Mouse (Mus musculus): Measurements from ENCODE around the gene Ift122. TPM values are rescaled to one million over a fixed set of nuclear protein-coding genes. Genes with fewer than 3 reads are reported as not detected.

Ift122 gene
- total RNA-seq, 2 experiments from 2014 or later = 4.0 to 5.7 TPM

DNA sequence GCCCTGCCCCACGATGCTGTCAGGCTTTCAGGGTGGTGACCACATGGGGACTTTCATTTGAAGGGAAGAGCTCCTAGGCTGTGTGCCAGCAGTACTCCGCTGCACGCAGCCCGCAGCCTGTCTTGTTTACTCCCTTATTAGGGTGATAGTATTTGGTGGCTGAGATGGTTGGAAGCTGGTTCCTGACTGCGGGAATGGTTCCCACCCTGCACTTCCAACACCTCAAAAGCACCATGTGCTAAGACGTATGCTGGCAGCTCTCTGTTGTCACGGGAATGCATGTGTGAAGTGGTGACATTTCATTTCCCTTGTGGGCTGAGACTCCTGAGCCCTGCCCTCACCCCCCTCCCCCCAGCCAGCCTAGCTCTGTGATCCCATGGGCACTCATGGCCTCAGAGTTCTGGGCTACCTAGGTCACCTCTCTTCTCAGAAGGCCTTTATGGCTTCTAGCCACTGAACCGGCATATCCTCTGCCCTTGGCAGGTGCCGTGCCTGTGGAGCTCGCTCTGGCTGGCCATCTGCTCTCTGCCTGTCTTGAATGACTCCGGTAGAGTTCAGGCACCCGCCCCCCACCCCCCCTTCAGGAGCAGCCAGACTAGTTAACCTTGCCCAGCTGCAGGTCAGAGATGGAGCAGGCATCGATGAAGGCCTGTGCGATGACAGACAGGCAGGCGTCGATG is 103.8 kb downstream of the Ift122 start:
- 0 out of 2 replicates have a peak, but pooled peaks have one; percentile 17 for ATAC-seq (replicated peaks; ENCODE audit: poor library complexity, severe bottlenecking)

DNA sequence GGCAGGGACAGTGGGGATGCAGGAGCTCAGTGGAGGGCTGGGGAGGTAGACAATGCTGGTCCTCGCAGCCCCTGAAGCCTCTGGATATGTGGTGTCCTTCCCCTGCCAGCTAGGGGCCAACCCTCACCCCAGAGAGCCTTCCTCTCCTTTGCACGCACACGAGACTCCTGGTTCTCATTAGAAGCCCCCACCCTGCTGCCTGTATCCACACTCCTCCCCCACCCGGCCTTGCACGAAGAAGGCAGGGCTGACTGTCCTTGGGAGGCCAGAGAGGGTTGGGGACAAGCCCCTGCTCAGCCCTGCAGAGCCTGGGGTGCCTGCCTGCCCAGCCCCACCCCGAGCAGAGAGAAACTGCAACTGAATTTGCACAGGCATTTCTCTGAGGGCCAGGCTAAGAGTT is 104.4 kb downstream of the Ift122 start:
- no peak for ATAC-seq (replicated peaks; ENCODE audit: poor library complexity, severe bottlenecking)

DNA sequence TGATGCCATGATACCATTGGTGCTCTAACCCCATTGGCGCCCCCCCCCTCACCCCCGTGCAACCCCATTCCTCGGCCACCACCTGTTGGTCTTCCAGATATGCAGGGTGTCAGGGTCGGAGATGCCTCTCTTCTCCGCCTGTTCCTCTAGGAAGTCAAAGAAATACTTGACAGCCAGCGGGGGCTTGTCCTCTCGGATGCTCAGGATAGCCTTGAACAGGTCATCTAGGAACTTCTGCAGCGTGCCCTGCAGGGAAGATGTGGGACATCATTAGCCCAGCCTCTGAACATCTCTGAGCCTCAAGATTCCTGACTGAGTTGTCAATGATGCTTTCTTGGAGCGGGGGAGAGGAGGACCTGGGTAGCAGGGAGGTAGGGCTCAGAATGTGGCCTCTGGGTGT is 105.2 kb downstream of the Ift122 start:
- no peak for ATAC-seq (replicated peaks; ENCODE audit: poor library complexity, severe bottlenecking)

DNA sequence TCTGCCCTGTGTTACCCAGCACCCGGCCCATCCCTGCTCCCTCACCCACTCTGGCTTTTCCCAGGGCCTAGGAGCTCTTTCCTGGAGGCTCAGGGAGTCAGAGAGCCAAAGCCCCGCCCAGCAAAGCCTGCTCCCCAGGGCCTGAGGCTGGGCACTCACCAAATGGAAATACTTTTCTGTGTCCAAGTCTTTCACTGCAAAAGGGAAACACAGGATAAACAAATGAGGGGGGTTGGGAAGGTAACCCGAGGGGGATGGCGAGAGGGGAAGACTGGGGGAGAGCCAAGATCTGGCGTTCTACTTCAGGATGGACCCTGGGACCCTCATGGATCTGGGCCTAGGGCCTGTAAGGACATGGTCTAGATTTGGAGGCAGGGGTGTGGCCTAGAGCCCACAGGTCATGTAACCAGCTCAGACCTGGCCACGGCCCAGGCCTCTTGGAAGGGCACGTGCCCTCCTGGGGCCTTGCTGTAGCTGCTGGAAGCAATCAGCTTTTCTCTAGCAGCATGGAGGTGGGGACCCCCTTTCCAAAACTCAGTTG is 106.0 kb downstream of the Ift122 start:
- no peak for ATAC-seq (replicated peaks; ENCODE audit: poor library complexity, severe bottlenecking)

DNA sequence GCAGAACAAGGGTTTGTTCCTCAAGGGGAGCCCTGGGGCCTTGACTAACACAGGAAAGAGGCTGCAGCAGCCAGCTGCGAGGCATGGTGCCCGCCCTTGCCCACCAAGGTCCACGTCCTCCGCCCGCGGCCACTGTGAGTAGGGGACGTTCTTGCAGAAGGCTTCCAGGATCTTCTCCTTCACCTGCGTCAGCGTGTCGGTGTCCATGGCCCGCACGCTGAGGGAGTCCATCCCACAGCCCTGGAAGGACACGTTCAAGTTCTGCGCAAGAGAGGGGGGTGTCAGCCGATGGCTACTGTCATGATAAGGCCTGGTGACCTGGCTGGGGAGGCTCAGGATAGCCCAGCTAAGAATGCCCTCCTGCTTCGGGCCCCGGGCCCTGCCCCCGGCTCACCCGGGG is 107.1 kb downstream of the Ift122 start:
- no peak for ATAC-seq (replicated peaks; ENCODE audit: poor library complexity, severe bottlenecking)

DNA sequence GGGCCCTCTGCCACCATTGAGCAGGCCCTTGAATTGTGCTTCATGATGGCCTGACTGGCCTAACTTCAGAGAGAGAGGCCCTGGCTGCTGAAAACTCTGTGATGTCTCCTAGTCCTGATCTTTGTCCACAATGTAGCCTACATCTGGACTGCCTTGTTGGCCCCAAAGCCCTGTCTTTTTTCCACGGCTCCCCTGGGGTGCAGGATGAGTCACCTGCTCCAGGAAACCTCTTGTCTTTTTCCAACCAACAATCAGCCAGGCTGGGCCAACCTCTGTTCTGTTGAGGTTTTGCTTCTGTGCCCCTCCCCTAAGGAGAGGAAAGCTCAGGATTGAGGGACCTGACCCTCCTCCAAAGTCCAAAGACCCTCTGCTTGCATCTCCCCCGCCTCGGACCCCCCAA is 108.5 kb downstream of the Ift122 start:
- no peak for ATAC-seq (replicated peaks; ENCODE audit: poor library complexity, severe bottlenecking)

DNA sequence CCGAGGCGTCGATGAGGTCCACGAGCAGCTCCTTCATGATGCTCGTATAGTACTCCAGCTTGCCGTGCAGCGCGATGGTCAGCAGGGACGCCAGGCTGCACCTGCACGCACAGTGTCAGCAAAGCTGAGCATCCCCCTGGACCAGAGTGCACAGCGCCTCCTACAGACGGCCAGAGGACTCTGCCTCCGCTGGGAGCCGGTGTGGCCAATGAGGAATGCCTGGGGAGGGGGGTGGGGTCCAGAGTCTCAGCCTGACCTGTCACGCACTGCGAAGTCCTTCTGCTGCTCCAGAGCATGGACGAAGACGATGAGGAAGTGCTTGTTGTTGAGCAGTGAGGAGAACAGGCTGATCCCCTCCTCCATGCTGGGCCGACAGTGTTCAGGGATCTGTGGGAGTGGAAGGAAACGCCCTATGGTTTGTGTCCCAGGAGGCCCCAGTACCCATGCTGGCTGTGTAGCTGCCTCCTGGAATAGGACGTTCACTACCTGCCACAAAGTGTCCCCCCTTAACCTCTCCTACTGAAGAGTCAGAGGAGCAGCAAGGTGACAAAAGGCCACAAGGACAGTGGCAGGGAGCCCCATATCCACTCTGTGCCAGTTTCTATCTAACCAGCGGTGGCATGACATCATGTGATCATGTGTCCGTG is 109.3 kb downstream of the Ift122 start:
- no peak for ATAC-seq (replicated peaks; ENCODE audit: poor library complexity, severe bottlenecking)

DNA sequence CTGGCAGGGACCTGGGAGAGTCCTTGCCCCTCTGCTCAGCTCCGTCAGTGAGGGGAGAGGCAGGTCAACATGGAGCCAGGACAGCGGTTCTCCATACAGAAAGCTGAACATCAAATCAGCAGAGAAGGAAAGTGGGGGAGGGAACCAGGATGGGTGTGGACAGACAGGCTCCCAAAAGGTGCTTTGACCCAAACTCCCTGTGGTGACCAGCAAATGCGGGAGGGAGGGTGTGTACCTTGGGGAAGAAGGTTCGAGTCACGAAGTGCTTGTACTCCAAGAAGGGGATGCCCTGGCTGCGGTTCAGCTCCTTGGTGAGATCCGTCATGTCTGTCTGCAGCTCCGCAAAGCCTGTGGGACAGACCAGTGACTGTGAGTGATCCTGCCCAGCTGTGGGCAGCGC is 110.4 kb downstream of the Ift122 start:
- ATAC-seq (replicated peaks; ENCODE audit: poor library complexity, severe bottlenecking) = no peak

DNA sequence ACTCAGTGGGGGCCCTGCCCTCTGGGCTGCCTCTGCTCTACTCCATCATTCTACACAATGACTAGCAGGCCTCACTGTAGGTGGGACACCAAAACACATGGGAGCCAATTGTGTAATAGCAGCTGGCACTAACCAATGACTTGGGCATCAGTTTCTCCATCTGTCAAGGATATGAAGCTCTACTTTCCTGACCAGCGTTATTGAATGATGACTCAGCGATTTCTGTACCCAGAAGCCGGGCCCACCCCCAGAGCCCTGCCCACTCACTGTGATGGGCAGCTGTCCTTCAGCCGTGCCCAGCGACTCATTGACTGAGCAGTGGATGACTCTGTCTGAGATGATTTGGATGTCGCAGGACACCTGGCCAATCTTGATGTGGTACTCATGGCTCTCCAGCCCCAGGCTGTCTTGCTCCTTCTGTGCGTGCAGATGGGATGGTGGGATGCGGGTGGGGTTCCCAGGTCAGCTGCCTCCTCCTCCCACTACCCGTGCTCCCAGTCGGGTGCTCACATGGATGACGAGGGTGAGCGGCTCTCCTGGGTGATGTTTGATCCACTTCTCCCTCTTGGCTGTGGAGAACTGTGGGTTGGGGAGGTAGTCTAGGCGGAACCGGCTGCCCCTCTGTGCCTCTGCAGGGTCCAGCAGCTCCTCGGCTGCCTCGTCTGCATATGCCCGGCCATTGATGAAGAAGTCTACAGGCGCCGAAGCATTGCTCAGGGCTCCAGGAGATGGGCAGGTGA is 113.1 kb downstream of the Ift122 start:
- no peak for ATAC-seq (replicated peaks; ENCODE audit: poor library complexity, severe bottlenecking)

DNA sequence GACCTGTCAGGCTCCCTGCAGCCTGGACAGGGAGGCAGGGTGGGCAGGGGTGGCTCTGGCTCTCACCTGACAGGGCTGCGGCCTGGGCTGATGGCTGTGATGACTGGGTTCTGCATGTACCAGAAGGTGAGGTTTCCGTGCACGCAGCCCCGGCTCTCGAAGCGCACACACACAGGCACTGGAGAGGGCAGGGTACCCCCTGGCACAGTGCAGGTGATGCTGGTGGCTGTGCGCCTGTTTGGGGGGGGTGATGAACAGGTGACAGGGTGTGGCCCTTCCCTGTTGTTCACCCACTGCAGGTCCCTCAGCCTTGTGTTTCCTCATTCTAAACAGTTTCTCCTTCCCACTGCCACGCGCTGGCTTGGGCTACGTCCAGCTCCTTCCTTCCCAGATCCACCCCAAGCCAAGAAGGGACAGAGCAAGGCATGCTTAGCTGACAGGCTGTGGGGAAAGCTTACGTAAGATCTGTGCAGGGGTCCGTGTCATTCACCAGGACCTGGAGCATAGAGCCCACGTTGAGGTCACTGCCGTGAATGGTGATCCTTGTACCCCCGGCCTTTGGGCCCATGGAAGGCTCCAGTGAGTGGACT is 114.1 kb downstream of the Ift122 start:
- ATAC-seq (replicated peaks; ENCODE audit: poor library complexity, severe bottlenecking) = no peak

DNA sequence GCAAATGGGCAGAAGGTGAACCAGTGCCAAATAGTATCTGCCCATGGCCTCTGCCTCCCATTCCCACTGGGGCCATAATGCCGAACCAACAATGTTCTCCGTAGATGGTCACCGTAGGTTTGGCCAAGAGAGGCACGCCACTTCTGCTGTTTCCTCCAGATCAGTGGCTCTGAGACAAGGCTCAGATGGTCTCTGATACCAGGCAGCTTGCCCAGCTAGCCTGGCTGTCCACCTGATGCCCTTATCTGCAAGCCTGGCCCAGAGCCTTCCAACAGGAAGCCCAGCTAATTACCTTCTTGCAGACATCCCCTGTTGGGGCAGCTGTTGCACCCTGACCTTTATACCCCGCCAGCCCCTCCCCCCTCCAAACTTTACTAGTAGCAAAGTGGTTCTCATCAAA is 114.8 kb downstream of the Ift122 start:
- ATAC-seq (replicated peaks; ENCODE audit: poor library complexity, severe bottlenecking) = no peak

DNA sequence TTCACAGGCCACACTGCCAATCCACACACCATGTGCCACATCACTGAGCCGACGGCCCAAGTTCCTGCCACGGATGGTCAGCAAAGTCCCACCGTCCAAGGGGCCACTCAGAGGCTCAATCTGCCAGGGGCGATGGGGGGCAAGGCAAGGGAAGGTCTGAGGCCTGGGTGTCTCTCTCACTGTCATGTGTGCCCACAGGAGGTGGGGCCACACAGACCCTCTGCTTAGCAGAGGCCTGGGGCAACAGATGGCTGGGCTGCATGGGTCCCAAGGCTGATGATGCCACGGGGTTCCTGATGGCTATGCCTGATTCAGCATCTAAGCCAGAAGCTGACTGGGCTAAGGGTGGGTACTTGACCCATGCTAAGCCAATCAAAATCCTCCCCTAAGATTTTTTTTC is 115.4 kb downstream of the Ift122 start:
- ATAC-seq (replicated peaks; ENCODE audit: poor library complexity, severe bottlenecking) = peak; percentile 45

DNA sequence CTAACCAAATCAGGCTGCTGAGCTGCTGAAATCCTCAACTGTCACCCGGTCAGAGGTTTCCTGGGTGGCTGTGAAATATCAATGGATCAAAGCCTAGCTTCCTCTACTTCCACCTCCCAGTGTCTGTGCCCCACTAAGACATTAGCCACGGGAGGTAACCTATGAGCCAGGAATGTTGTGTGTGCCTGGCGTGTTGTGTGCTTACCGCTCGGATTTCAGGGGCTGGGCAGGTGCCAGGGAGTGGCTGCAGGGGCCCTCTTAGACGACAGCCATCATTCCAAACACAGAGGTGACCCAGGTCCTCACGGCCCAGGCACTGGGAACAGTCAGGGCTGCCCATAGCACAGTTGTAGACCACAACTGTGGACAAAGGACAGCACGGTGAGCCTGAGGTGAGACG is 115.8 kb downstream of the Ift122 start:
- no peak for ATAC-seq (replicated peaks; ENCODE audit: poor library complexity, severe bottlenecking)

DNA sequence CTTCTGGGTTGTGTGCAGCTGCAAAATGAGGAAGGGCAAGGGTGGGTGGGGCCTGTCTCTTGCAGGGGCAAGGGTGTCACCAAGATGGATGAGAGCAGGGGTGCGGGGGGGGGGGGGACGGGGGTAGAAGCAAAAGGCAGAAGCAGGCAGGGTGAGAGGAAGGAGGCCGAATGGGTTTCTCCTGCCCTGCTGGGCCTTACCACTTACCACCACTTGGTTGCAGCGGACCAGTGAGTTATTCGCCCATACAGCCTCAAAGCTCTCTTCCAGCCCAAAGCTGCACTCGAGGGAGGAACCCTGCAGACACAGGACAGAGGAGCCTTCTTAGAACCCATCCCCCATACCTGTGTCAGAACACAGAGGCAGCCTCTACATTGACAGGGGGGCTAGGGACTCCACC is 116.7 kb downstream of the Ift122 start:
- ATAC-seq (replicated peaks; ENCODE audit: poor library complexity, severe bottlenecking) = peak; percentile 40

DNA sequence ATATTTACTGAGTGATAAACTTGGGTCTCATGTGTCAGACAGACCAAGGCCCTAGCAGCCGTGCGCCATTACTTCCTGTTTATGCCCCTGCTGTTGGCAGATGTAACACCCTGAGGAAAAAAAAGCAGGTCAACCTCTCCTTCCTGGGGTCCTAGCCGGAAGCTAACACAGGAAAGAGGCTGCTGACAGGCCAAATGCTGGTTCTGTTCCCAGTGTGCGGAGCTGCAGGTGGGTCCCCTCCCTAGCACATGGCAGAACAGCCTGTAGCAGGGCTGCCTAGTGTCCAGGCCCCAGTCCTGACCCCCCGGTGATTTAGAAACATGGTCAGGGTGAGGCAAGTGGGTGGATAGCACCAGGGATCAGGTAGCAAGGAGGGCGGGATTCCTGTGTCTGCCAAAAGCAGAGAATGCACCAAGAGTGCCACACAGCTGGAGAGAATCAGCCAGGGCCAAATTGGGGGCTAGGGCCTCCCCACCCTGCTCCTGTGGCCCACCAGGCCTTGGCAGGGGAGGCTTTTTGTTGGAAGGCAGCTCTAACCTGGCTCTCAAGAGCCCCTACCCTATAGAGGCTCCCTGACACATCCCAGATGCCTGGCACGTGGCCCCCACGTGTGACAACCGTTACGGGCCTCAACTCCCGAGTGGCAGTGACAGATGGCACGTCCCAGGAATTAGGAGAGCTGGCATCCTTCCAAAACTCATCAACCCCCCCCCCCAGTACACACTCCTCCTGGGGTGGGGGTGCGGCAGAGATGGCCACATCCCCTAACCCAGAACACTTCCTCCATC is 118.2 kb downstream of the Ift122 start:
- no peak for ATAC-seq (replicated peaks; ENCODE audit: poor library complexity, severe bottlenecking)

DNA sequence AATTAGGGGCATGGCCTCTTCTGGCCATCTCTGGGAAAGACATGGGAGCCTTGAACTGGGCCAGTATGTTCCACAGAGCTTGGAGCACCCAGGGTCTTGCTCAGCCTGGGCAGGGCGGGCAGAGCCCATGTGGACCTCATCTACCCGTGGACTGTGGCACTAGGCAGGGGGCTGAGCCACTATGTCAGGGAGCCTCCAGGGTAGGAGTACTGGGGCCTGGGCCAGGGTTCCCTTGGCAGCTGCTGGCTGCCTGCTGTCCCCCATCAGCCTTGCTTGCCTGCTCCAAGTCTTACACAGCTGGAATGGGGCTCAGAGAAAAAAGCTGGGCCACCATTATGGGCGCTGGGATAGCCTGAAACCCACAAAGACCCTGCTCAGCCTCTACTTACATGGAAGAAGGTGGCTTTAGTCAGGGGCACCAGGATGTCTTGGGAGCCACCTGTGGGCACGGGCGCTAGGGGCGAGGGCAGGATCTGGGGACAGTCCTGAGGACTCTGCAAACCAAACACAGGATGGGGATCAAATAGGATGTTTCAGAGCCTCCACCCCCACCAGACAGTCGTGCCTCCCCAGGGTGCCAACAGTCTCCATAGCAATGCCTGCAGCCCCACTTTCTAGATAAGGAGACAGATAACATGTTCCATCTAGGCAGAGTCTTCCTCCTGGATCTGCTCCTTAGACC is 119.0 kb downstream of the Ift122 start:
- ATAC-seq (replicated peaks; ENCODE audit: poor library complexity, severe bottlenecking) = no peak

DNA sequence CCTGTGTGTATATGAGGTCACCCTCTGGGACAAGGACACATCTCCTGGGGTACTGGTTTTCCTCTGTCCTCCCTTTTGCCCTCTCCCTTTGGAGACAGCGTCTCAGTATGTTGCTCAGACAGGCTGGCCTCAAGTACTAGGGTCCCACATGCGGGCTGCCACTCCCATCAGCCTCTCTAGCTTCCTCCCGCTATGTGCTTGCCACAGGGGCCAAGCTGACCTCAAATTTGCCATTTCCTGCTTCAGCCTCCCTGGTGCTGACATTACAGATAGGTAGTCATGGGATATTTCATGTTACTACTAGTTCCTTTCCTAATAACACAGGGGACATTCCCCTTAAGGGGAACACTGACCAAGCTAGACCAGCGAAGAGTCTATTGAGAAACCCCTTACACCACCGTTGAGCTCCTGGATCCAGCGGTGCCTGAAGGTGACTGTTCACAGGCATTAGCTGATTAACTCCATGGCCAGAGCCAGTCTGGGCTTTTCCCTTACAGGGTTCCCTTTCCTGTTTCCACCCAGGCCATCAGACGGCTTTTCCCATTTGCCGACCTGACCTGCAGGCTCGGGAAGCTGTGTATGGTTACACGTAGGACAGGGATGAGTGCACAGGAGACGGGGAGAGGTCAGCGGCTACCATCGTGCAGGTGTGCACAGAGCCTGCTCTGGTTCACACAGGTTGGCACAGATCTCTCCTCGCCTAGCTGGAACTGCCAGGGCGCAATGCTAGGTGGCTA is 120.0 kb downstream of the Ift122 start:
- ATAC-seq (replicated peaks; ENCODE audit: poor library complexity, severe bottlenecking) = peak; percentile 56

DNA sequence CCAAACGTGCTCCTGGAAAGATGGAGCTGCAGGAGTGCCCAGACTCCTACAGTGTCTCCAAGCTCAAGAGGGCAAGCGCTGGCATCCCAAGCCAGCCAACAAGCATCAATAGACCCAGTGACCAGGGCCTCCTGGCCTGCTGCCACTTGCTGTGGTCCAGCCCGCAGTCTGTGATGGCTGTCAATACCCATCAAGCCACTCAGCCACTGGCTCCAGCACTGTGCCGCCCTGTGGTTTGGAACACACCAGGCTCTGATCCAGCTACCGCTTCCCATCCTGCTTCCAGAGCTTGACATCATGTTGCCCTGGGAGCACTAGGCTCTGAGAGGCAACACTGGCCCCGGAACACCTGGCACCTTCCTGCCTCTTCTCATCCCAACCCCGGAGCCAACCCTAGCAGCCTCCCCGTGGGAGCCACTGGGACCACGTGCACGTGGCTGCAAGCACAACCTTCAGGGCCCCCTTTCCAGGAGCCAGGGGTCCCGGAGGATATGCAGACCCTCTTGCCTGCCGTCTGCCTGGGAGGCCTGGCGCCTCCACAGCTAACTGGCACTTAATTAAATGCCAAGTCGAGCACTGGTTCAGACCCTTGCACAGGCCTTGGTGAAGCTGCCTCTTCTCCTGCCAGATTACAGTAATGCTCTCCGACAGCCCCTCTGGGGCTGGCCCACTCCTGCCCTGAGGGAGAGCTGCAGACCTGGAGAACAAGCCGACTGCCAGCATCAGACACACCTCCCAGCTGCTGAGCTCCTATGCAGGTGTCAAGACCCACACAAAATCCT is 120.8 kb downstream of the Ift122 start:
- no peak for ATAC-seq (replicated peaks; ENCODE audit: poor library complexity, severe bottlenecking)
